Mouse (Mus musculus): ENCODE results near the gene Myo16. TPM values are rescaled to one million over a fixed set of nuclear protein-coding genes. Genes with fewer than 3 reads are reported as not detected.

The Myo16 gene
- polyA plus RNA-seq, 1 experiment: 104 TPM

DNA sequence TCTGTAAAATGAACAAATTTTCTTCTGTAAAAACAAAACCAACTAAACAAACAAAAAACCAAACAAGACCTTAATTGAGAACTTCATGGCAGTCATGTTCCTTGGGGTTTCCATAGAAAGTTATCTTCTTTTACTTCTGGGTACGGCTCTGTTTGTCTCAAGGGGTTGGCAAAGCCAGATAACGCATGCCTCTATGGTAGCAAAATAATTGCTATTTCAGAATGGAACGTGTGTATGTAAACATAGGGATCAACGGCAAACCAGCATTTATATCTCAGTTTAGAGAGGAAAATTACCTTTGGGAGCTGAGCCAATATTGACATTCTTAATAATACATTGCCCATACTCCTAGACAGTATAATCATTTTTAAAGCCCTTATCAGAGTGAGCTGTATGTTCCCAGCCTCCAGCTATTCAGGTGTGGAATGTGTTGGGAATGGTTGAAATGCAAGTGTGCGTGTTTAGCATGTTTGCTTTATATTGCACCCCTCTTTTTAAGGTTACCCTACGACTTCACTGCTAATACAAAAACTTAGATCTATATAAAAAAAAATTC is 1.9 kb upstream of the Myo16 start:
- Histone ChIP-seq H3K4me1 (ENCODE audit: control insufficient read depth, insufficient read depth, low read length) (no peaks in the 10 kb centered on the region), H3K27ac (ENCODE audit: insufficient read depth, low read depth, low read length) (no peak overlapping the region), H3K4me3 (ENCODE audit: insufficient read depth, low read depth, low read length) (no peak overlapping the region)
- TF ChIP-seq POLR2A (IDR thresholded peaks at IDR 0.05; ENCODE audit: insufficient read depth, low read depth, low read length): no peak
- TF ChIP-seq CTCF (IDR thresholded peaks at IDR 0.05; ENCODE audit: insufficient read depth, low read depth, low read length): no peak
- WGBS: 64% methylated on average over 6 of the region's 6 CpGs

GRCm38 (mm10) chr8:10154439-10154745 is 681 bp downstream of the Myo16 start:
- H3K27ac ChIP-seq (ENCODE audit: insufficient read depth, low read depth, low read length): peak overlapping the region; percentile 34
- peak overlapping the region; percentile 59 for H3K4me3 ChIP-seq (ENCODE audit: insufficient read depth, low read depth, low read length)
- no peak for TF ChIP-seq POLR2A (IDR thresholded peaks at IDR 0.05; ENCODE audit: insufficient read depth, low read depth, low read length)
- no peak for TF ChIP-seq CTCF (IDR thresholded peaks at IDR 0.05; ENCODE audit: insufficient read depth, low read depth, low read length)
- H3K4me1 ChIP-seq (ENCODE audit: control insufficient read depth, insufficient read depth, low read length): peaks cover 4% of the 10 kb centered on the region; the same call in 1 of the 2 replicates
- 6% methylated on average over 4 of the region's 4 CpGs for WGBS

DNA sequence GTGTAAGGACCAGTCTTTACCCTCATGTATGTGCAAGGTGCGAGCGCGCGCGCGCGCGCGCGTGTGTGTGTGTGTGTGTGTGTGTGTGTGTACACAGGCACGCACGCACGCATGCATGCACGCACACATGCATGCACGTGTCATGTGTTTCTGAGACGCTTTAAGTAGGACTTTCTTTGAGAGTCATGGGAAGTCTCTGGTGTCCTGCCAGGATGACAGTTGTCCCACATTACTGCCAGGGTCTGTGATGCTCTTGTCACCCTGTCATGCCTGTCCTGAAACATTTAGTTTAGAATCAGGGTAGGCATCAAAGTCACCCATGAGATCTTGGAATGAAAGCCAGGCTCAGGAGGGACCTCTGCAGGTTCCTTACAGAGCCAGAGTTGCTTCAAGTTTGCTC is 1.4 kb downstream of the Myo16 start:
- WGBS: 81% methylated on average over 16 of the region's 16 CpGs
- peak overlapping the region; percentile 59 for H3K4me3 ChIP-seq (ENCODE audit: insufficient read depth, low read depth, low read length)
- peak overlapping the region; percentile 34 for H3K27ac ChIP-seq (ENCODE audit: insufficient read depth, low read depth, low read length)
- TF ChIP-seq POLR2A (IDR thresholded peaks at IDR 0.05; ENCODE audit: insufficient read depth, low read depth, low read length) (no peak), CTCF (IDR thresholded peaks at IDR 0.05; ENCODE audit: insufficient read depth, low read depth, low read length) (no peak)
- H3K4me1 ChIP-seq (ENCODE audit: control insufficient read depth, insufficient read depth, low read length): peaks cover 4% of the 10 kb centered on the region; the same call in 1 of the 2 replicates

DNA sequence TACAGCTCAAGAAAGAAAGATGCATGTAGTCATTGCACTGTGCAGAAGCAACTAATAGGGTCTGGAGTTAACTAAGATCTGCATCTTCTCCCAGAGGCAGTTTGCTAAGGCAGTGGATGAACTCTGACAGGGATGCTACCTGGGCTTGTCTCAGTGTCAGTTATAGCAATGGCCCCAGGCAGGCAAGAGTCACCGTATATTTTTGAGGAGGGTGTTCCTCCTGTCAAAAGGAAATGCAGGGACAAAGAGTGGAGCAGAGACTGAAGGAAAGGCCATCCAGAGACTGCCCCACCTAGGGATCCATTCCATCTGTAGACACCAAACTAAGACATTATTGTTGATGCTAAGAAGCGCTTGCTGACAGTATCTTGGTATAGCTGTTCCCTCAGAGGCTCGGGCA is 7.4 kb downstream of the Myo16 start:
- H3K27ac ChIP-seq (ENCODE audit: insufficient read depth, low read depth, low read length): no peak overlapping the region
- 80% methylated on average over 3 of the region's 3 CpGs for WGBS
- no peak for TF ChIP-seq CTCF (IDR thresholded peaks at IDR 0.05; ENCODE audit: insufficient read depth, low read depth, low read length)

DNA sequence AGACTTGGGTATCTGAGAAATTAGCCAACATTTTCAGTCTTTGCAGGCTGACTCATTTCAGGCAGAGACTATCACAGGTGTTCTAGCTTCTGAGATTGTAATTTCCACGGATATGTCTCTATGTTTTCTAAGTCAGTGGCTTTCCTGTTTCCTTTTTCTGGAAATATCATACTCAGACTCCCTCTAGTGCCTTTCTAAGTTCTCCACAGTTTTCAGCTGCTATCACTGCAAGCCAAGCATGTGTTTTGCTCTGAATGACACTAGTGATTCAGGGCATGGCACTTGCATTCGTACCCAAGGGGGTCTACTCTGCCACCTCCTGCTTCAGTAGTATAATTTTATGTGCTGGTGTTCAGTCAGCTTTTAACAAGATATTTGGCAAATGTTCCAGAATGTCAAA is 11.2 kb downstream of the Myo16 start:
- 16% methylated on average over 2 of the region's 2 CpGs for WGBS
- no peak for TF ChIP-seq CTCF (IDR thresholded peaks at IDR 0.05; ENCODE audit: insufficient read depth, low read depth, low read length)
- no peak for TF ChIP-seq POLR2A (IDR thresholded peaks at IDR 0.05; ENCODE audit: insufficient read depth, low read depth, low read length)
- Histone ChIP-seq H3K4me1 (ENCODE audit: control insufficient read depth, insufficient read depth, low read length) (peaks cover 11% of the 10 kb centered on the region), H3K4me3 (ENCODE audit: insufficient read depth, low read depth, low read length) (no peak overlapping the region), H3K27ac (ENCODE audit: insufficient read depth, low read depth, low read length) (peak overlapping the region; percentile 61)

More for the DNA sequence above, 7.4 kb downstream of the Myo16 start:
- Histone ChIP-seq H3K4me1 (ENCODE audit: control insufficient read depth, insufficient read depth, low read length) (peaks cover 4% of the 10 kb centered on the region; the same call in 1 of the 2 replicates), H3K4me3 (ENCODE audit: insufficient read depth, low read depth, low read length) (no peak overlapping the region)

DNA sequence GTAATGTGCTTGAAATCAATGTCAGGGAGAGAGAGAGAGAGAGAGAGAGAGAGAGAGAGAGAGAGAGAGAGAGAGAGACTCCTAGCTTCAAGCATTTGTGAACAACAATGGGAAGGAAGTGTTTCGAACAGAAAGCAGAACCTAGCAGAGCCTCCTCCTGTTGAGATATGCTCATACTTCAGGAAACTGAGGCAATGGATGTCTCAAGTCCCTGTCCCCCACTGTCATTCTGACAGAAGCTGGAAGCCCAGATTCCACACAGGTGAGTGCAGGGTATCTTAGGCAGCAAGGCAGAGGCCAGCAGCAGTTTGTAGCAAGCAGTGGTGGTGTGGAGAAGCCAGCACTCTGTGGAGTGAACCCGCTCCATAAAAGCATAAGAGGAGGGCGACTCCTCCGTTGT is 14.6 kb downstream of the Myo16 start:
- no peak overlapping the region for H3K4me3 ChIP-seq (ENCODE audit: insufficient read depth, low read depth, low read length)
- 38% methylated on average over 4 of the region's 4 CpGs for WGBS
- peak overlapping the region; percentile 83 for H3K27ac ChIP-seq (ENCODE audit: insufficient read depth, low read depth, low read length)
- TF ChIP-seq CTCF (IDR thresholded peaks at IDR 0.05; ENCODE audit: insufficient read depth, low read depth, low read length) (no peak), POLR2A (IDR thresholded peaks at IDR 0.05; ENCODE audit: insufficient read depth, low read depth, low read length) (no peak)
- H3K4me1 ChIP-seq (ENCODE audit: control insufficient read depth, insufficient read depth, low read length): peaks cover 15% of the 10 kb centered on the region

DNA sequence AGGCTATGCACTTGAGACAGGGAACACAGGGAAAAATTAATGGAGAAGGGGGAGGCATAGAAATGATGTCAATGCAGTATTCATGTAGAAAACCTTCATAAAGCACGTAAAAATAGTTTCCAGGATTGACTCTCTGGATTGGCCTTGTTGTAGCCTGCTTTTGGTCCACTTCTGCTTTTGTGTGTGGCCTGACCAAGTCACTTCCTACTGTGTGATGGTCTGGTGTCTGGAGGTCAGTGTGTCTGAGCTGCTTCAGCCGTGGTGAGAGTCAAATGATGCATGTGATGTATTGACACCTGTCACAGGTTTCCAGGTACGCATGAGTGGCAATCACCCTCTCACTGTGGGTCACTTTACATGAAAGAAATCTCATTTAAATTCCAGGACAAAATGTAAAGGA is 16.2 kb downstream of the Myo16 start:
- Histone ChIP-seq H3K27ac (ENCODE audit: insufficient read depth, low read depth, low read length) (no peak overlapping the region), H3K4me3 (ENCODE audit: insufficient read depth, low read depth, low read length) (no peak overlapping the region), H3K4me1 (ENCODE audit: control insufficient read depth, insufficient read depth, low read length) (peaks cover 20% of the 10 kb centered on the region)
- TF ChIP-seq CTCF (IDR thresholded peaks at IDR 0.05; ENCODE audit: insufficient read depth, low read depth, low read length): no peak
- TF ChIP-seq POLR2A (IDR thresholded peaks at IDR 0.05; ENCODE audit: insufficient read depth, low read depth, low read length): no peak
- WGBS: 77% methylated on average over 3 of the region's 3 CpGs

DNA sequence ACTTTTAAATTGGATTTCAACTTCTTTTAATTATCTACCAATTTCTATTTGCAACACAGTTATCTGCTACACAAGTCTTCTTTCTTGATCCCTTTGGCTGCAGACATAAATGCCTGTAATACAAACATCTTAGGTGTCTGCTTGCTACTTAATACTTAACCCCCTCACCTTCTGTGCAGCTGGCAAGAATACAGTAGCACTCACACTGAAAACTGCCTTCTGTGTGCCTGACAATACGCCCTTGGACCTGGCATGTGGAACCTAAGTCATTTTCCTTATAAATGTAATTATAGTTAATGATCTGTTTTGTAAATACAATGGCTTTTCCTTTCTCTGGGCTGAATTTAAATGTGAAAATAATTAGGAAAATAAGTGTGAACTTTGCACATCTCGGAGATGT is 17.6 kb downstream of the Myo16 start:
- no peak overlapping the region for H3K4me3 ChIP-seq (ENCODE audit: insufficient read depth, low read depth, low read length)
- WGBS: 41% methylated on average over 2 of the region's 2 CpGs
- H3K27ac ChIP-seq (ENCODE audit: insufficient read depth, low read depth, low read length): no peak overlapping the region
- no peak for TF ChIP-seq POLR2A (IDR thresholded peaks at IDR 0.05; ENCODE audit: insufficient read depth, low read depth, low read length)
- no peak for TF ChIP-seq CTCF (IDR thresholded peaks at IDR 0.05; ENCODE audit: insufficient read depth, low read depth, low read length)
- peaks cover 21% of the 10 kb centered on the region for H3K4me1 ChIP-seq (ENCODE audit: control insufficient read depth, insufficient read depth, low read length)

GRCm38 (mm10) chr8:10172278-10172677 is 18.6 kb downstream of the Myo16 start:
- Histone ChIP-seq H3K4me3 (ENCODE audit: insufficient read depth, low read depth, low read length) (no peak overlapping the region), H3K4me1 (ENCODE audit: control insufficient read depth, insufficient read depth, low read length) (peaks cover 23% of the 10 kb centered on the region), H3K27ac (ENCODE audit: insufficient read depth, low read depth, low read length) (no peak overlapping the region)
- WGBS: 77% methylated on average over 3 of the region's 3 CpGs
- TF ChIP-seq CTCF (IDR thresholded peaks at IDR 0.05; ENCODE audit: insufficient read depth, low read depth, low read length): no peak
- TF ChIP-seq POLR2A (IDR thresholded peaks at IDR 0.05; ENCODE audit: insufficient read depth, low read depth, low read length): no peak
